Mouse (Mus musculus) inflammation-experienced regulatory T-cells (primary cell): ENCODE measurements around the gene Gtse1. TPM values are rescaled to one million over a fixed set of nuclear protein-coding genes. Genes with fewer than 3 reads are reported as not detected.

Experiments
- polyA plus RNA-seq, 2 experiments: library from polyadenylated mRNA; unstranded; fragments of 100-300 nt; shearing (Covaris generic); gene quantifications; one replicate each; pipeline ENCODE4 v1.2.1; 2017

Gene Gtse1
- 1 to 10 TPM; 2.3 to 2.9 TPM for polyA plus RNA-seq

GRCm38 (mm10) chr15:85859490-85860031 lies at the start of gene Gtse1:
Gtse1 (plus strand) TSS chr15:85859745.

GRCm38 (mm10) chr15:85811535-85812277 lies 47.8 kb upstream of the Gtse1 start, which contains the start of gene Cdpf1:
Cdpf1 (minus strand) TSS chr15:85811697.

GRCm38 (mm10) chr15:85821203-85822010 lies 38.1 kb upstream of the Gtse1 start, which contains the start of gene Pkdrej:
Pkdrej (minus strand) TSS chr15:85821734.

GRCm38 (mm10) chr15:85831954-85832590 lies 27.5 kb upstream of the Gtse1 start, which contains the start of gene Ttc38:
Ttc38 (plus strand) TSS chr15:85832306.

GRCm38 (mm10) chr15:85878848-85879497 lies 19.4 kb downstream of the Gtse1 start, which contains the start of gene Trmu:
Trmu (plus strand) TSS chr15:85879312.

Other genes starting within 250 kb of the Gtse1 start
- under 1 TPM; 0.23 to 0.54 TPM for gene Ppara, start 124.8 kb upstream of the Gtse1 start, polyA plus RNA-seq
- 10 to 100 TPM; 32.3 to 46.1 TPM for gene Cdpf1, start 48.0 kb upstream of the Gtse1 start, polyA plus RNA-seq
- gene Pkdrej, start 38.0 kb upstream of the Gtse1 start, polyA plus RNA-seq = under 1 TPM; 0.11 to 0.61 TPM
- 10 to 100 TPM; 17.6 to 24.7 TPM for gene Ttc38, start 27.4 kb upstream of the Gtse1 start, polyA plus RNA-seq
- 10 to 100 TPM; 51.9 to 75.1 TPM for gene Trmu, start 19.6 kb downstream of the Gtse1 start, polyA plus RNA-seq
- 1 to 10 TPM; 8.9 to 9.5 TPM for gene Celsr1, start 174.0 kb downstream of the Gtse1 start, polyA plus RNA-seq
- 100 to 1,000 TPM in 1 of 2 experiments, 10 to 100 TPM in 1; 88.4 to 143 TPM for gene Gramd4, start 197.9 kb downstream of the Gtse1 start, polyA plus RNA-seq